Mouse (Mus musculus) B cell, adult 2 months (primary cell): ENCODE results near the gene Bap1.

Experiments
- DNase-seq, 2 experiments: peaks; one replicate each; pipeline ENCODE4 v3.0.0; 2022

The Bap1 gene

GRCm38 (mm10) chr14:31233996-31234591 is 17.2 kb upstream of the Bap1 start:
- peak; percentile 81 to 83 for DNase-seq

- DNase-seq = no peak
These were observed 14.0 kb upstream of the Bap1 start for GRCm38 (mm10) chr14:31237101-31237882.

GRCm38 (mm10) chr14:31240528-31240927 is 10.7 kb upstream of the Bap1 start:
- no peak for DNase-seq

DNA sequence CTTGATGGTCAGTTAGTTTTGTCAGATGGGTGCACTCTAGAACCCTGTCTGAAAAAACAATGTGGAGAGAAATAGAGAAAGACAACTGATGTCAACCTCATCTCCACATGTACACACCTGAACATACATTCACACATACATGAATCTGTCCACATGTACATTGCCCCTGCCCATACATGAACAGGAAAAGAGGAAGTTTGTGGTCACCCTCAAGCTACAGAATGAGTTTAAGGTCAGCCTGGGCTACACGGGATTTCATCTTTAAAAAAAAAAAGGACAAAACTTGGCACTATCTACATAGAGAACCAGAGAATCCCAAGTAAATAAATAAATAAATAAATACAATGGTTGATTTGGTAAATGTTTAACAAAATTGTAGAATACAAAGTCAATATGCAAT is 6.5 kb upstream of the Bap1 start:
- DNase-seq = no peak

- DNase-seq = no peak
These were observed 5.3 kb upstream of the Bap1 start for GRCm38 (mm10) chr14:31245946-31246345.

GRCm38 (mm10) chr14:31248396-31248795 is 2.9 kb upstream of the Bap1 start:
- no peak for DNase-seq

- no peak for DNase-seq
These were observed 797 bp upstream of the Bap1 start for GRCm38 (mm10) chr14:31250222-31251083.

DNA sequence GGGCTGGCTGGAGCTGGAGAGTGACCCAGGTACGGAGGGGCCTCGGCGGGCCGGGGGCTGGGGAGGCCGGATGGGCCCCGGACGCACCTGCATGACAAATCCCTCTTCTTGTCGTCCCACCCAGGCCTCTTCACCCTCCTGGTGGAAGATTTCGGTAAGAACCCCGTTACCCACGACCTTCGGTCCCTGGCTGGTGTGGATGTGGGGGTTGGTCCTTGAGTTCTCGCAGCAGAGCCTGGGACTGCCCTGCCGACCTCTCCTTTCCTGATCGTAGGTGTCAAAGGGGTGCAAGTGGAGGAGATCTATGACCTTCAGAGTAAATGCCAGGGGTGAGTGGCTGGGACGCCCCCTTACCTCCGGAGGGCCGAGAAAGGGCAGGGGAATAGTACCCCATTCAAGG is 376 bp downstream of the Bap1 start:
- DNase-seq = no peak

GRCm38 (mm10) chr14:31252091-31252490 is 841 bp downstream of the Bap1 start:
- no peak for DNase-seq

- no peak for DNase-seq
These were observed 7.3 kb downstream of the Bap1 start for GRCm38 (mm10) chr14:31258476-31259050.

DNA sequence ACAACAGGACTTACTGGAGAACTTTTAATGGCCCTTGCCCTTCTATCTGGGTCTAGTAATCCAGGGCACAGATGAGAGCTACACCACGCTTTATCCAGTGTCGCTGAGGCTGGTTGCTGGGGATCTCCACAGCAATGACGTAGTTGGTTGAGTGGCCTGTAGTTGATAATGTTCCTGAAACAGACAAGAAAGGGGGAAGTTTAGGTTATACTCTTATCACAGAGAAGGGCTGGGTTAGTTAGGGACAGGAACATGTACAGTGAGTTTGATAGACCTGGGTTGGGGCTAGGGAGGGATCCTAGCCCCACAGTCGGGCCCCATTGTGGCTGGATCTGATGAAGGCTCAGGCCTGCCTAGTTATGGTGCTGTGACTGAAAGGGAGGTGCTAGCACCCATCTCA is 9.1 kb downstream of the Bap1 start:
- DNase-seq = no peak

- no peak for DNase-seq
These were observed 9.7 kb downstream of the Bap1 start for GRCm38 (mm10) chr14:31260932-31261331.

DNA sequence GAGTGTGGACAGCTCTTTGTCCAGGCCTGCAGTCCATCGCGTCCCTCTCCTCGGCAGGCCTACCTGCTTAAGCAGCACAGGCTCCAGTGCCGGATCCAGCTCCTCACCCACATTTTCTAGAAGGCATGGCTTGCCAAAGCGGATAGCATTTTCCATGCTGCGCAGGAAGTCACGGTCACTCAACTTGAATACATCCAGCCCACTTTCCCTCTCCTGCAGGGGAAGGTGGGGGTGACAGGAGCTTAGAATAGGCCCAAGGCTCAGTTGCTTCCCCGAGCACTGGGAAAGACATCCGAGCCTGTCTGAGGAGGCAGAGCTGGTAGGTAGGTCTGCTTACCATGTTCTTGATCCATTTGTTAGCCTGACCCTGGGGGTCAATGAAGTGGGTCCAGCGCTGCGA is 16.4 kb downstream of the Bap1 start:
- DNase-seq = no peak

DNA sequence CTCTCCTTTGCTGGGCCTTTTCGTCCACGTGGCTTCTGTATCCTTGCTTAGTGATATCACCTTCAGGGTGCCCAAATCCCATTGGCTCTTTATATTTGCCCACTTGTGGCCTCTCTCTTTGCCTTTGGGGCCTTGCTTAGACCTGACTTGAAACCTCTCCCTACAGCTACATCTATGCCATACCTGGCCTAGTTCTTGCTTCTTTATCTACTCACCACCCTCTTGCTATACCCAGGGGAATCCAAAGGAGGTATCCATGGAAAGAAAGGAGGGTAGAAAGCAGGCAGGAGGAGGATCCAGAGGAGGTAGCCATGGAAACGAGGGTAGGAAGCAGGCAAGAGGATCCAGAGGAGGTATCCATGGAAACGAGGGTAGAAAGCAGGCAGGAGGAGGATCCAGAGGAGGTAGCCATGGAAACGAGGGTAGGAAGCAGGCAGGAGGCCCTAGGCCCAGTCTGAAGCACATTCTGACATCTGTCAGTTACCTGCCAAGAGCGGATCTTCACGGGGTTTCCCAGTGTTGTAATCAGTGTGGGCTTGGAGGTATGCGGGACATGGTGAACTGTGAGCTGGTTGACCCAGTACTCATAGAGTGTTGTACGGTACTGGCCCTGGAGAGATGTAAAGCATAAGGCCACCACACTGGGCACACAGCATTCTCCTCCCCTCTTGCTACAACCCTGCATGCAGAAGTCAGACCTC is 17.2 kb downstream of the Bap1 start:
- DNase-seq = no peak

- DNase-seq = no peak
These were observed 18.3 kb downstream of the Bap1 start for GRCm38 (mm10) chr14:31269456-31270100.

- DNase-seq = no peak
These were observed 19.9 kb downstream of the Bap1 start for GRCm38 (mm10) chr14:31271121-31271520.

DNA sequence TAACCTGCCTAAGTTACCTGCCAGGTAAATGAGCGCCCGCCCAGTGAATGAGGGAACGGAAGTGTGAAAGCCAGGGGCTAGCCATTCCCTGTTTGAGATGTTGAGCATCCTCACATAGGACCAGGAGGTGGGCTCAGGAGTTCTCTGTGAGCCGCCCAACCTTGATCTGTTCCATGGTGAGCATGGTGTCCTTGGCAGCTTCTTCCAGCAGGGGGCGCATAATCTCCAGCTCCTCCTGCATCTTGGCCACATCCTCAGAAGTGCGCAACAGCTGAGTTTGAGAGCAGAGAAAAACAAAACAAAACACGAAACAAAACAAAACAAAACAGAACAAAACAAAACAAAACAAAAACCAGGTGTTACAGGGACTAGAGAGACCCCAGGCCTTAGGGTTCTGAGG is 20.9 kb downstream of the Bap1 start:
- DNase-seq = peak; percentile 90

DNA sequence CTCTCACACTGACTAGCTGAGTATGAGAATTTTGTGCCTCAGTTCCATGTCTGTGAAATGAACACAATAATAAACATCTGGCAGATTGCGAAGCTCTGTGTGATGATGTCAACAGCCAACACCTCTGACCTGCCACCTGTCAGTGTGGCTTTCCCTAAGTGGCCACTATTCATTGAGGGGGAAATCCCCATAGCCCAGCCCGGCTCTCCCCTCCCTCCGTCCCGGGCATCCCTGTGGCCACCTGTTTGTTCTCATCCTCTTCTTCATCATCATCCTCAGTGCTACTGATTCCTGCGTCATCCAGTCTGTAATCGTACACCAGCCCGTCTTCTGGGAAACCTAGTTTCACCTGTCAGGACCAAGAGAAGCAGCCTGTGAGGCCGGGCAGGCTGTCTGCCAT is 34.5 kb downstream of the Bap1 start:
- no peak for DNase-seq
